1 mouse cellular context compared by ENCODE assay signal in the genomic region with DNA sequence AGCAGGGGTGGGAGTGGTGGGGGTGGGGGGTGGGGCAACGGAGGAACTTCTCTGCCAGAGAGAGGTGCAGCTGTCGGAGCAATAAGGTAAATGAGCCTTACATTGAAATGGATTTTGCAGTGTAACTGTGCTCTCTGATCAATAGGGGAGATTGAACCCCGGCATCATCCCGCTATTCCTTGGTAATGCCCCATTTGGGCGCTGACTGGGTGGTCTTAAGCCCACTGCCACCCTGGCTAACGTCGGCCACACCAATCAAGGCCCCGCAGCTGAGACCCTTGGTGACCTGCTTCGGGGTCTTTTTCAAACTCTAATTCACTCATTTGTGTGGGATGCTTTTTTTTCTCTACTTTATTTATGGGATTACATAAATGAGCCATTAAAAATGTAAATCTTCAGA.
TF ChIP-seq lines count a peak whose summit lies in the region.

No protein-coding gene starts in this region.

TF ChIP-seq in CH12.LX, 34 proteins besides CTCF, POLR2A, EP300 and RAD21:
- TF ChIP-seq MEF2A (IDR thresholded peaks at IDR 0.05; ENCODE audit: borderline replicate concordance, low read depth, low read length) (no peak), PAX5 (IDR thresholded peaks at IDR 0.05; ENCODE audit: low read length) (no peak), ZNF384 (IDR thresholded peaks at IDR 0.05; ENCODE audit: low read depth, low read length) (no peak), JUN (IDR thresholded peaks at IDR 0.05; ENCODE audit: insufficient read depth, low read depth, low read length) (no peak)
